Mouse (Mus musculus): ENCODE measurements at regions not wholly inside any gene's neighbourhood (a gene's known extent, or its start where the extent isn't known, plus 50 kb on each side); places are given as distances from the start of the nearest gene placed in this dataset.

DNA sequence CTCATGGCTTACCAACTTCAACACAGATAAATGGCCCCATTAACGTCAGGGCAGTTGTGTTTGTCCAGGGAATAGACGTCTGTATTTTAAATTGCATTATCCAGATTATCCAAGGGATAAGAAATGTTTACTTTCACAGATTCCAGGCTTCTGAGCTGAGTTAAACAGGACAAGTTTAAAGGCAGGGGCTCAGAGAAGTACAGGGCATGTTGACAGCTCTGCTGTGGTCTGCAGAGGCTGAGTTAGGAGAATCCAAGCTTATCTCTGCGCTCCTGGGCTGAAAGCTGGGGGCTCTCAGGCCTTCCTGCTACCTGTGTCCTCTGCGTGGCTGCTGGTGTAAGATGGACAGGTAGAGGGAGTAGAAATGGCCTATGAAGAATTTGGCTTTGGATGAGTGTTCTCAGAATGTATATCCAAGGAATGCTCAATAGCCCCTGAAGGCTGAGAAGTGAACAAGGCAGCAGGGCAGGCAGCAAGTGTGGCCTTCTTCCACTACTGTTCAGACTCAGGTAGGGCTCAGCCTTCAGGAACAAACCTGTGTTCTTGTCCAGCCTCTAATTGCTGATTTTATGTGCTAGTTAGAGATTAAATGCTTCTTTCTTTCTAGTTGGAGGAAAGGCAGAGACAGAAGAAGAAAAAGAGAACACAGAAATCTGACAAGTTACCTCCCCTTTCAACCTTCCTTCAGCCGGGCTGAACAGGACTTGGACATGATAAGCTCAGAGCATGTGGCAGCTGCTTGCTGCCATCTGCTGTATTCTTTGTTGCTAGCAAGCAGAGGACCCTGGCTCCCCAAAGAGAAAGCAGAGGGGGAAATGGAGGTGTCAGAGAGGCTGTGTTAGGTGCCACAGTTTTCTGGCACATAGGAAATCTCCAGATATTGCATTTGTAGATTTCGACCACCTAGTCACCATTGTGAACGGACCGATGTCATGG, 77.9 kb upstream of the Grem2 start:
- H3K4me1 ChIP-seq (ENCODE audit: control insufficient read depth, insufficient read depth, low read length) = no peaks in the 10 kb centered on the region
- TF ChIP-seq CTCF (IDR thresholded peaks at IDR 0.05; ENCODE audit: borderline replicate concordance, insufficient read depth, low read depth, low read length) (peak; percentile 69), POLR2A (IDR thresholded peaks at IDR 0.05; ENCODE audit: borderline replicate concordance, insufficient read depth, low read length) (no peak)
- no peaks in the 10 kb centered on the region for H3K27me3 ChIP-seq (ENCODE audit: control insufficient read depth, insufficient read depth, low read length)
- no peak overlapping the region for H3K27ac ChIP-seq (ENCODE audit: insufficient read depth, low read length)
- H3K4me3 ChIP-seq (replicated peaks; ENCODE audit: insufficient read depth, low read depth, low read length) = no peak overlapping the region
- peak; percentile 15 to 22 for DNase-seq
- WGBS = 78% methylated on average over 8 of the region's 8 CpGs

GRCm38 (mm10) chr1:174992520-174992919, 70.9 kb upstream of the Grem2 start:
- WGBS = 64% methylated on average over 4 of the region's 4 CpGs
- H3K4me3 ChIP-seq (replicated peaks; ENCODE audit: insufficient read depth, low read depth, low read length) = no peak overlapping the region
- no peaks in the 10 kb centered on the region for H3K27me3 ChIP-seq (ENCODE audit: control insufficient read depth, insufficient read depth, low read length)
- H3K27ac ChIP-seq (ENCODE audit: insufficient read depth, low read length) = no peak overlapping the region
- H3K4me1 ChIP-seq (ENCODE audit: control insufficient read depth, insufficient read depth, low read length) = no peaks in the 10 kb centered on the region
- TF ChIP-seq POLR2A (IDR thresholded peaks at IDR 0.05; ENCODE audit: borderline replicate concordance, insufficient read depth, low read length) = no peak
- no peak for TF ChIP-seq CTCF (IDR thresholded peaks at IDR 0.05; ENCODE audit: borderline replicate concordance, insufficient read depth, low read depth, low read length)
- DNase-seq = no peak

GRCm38 (mm10) chr1:174988590-174988989, 67.0 kb upstream of the Grem2 start:
- Histone ChIP-seq H3K27me3 (ENCODE audit: control insufficient read depth, insufficient read depth, low read length) (no peaks in the 10 kb centered on the region), H3K27ac (ENCODE audit: insufficient read depth, low read length) (no peak overlapping the region), H3K4me3 (replicated peaks; ENCODE audit: insufficient read depth, low read depth, low read length) (no peak overlapping the region), H3K4me1 (ENCODE audit: control insufficient read depth, insufficient read depth, low read length) (no peaks in the 10 kb centered on the region)
- WGBS = 81% methylated on average over 5 of the region's 5 CpGs
- DNase-seq = no peak
- TF ChIP-seq CTCF (IDR thresholded peaks at IDR 0.05; ENCODE audit: borderline replicate concordance, insufficient read depth, low read depth, low read length) (no peak), POLR2A (IDR thresholded peaks at IDR 0.05; ENCODE audit: borderline replicate concordance, insufficient read depth, low read length) (no peak)

DNA sequence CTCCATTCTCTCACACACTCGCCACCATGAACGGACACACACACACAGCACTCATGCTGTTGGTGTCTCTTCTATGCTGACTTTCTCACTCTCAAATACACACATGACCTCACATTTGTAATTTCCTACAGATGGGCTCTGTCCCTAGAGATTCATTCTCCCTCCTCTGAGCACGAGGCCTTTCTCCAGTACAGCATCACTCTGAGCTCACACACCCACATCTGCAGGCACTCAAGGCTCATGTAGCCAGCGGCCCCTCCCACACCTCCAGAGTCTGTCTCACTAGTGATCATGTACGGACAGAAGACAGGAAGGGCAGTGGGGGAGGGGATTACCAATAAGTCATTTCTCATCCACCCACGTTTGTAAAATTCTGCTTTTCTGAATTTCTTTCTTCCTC, 50.3 kb upstream of the Grem2 start:
- Histone ChIP-seq H3K27ac (ENCODE audit: insufficient read depth, low read length) (no peak overlapping the region), H3K27me3 (ENCODE audit: control insufficient read depth, insufficient read depth, low read length) (no peaks in the 10 kb centered on the region), H3K4me3 (replicated peaks; ENCODE audit: insufficient read depth, low read depth, low read length) (no peak overlapping the region), H3K4me1 (ENCODE audit: control insufficient read depth, insufficient read depth, low read length) (no peaks in the 10 kb centered on the region)
- DNase-seq = no peak
- TF ChIP-seq POLR2A (IDR thresholded peaks at IDR 0.05; ENCODE audit: borderline replicate concordance, insufficient read depth, low read length) (no peak), CTCF (IDR thresholded peaks at IDR 0.05; ENCODE audit: borderline replicate concordance, insufficient read depth, low read depth, low read length) (no peak)
- 70% methylated on average over 6 of the region's 6 CpGs for WGBS

Data from cerebellum, adult 2 months (tissue).